Mouse (Mus musculus): ENCODE results near the gene Adamts17. TPM values are rescaled to one million over a fixed set of nuclear protein-coding genes. Genes with fewer than 3 reads are reported as not detected.

The Adamts17 gene
- polyA plus RNA-seq, 1 experiment from 2014 or later, result 11.2 TPM

DNA sequence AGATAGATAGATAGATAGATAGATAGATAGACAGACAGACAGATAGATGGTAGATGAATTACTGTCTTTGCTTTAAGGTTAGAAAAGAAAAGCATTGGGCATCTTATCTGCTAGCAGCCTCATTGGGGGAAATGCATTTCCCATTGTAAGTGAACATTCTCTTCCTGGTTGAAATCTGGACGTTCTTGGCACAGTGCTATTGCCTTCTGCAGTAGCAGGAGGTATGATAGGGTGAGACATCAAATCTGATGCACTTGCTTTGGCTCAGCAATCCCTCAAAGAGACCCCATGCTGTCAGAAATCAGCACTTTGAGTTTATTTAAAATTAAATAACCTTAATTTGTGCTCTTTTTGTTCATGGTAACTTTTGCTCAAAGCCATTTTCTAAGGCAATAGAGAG is 164.1 kb downstream of the Adamts17 start:
- H3K4me3 ChIP-seq (ENCODE audit: low read depth, low read length), result no peak overlapping the region
- H3K9me3 ChIP-seq (ENCODE audit: control insufficient read depth, low read length), result peaks cover 8% of the 10 kb centered on the region
- ATAC-seq (ENCODE audit: low read depth) (no peak), DNase-seq (ENCODE audit: low spot score) (no peak)
- no peak overlapping the region for H3K4me2 ChIP-seq (ENCODE audit: low read depth, low read length)
- H3K4me1 ChIP-seq (ENCODE audit: control insufficient read depth, insufficient read depth, low read length), result no peaks in the 10 kb centered on the region
- 61% methylated on average over 1 of the region's 1 CpGs for WGBS
- no peaks in the 10 kb centered on the region for H3K27me3 ChIP-seq (replicated peaks; ENCODE audit: control insufficient read depth, insufficient read depth, low read length)
- H3K9ac ChIP-seq (ENCODE audit: low read depth, low read length), result no peak overlapping the region
- no peak overlapping the region for H3K27ac ChIP-seq (replicated peaks; ENCODE audit: low read depth, low read length)
- peaks cover 34% of the 10 kb centered on the region for H3K36me3 ChIP-seq (ENCODE audit: control insufficient read depth, insufficient read depth, low read length)

DNA sequence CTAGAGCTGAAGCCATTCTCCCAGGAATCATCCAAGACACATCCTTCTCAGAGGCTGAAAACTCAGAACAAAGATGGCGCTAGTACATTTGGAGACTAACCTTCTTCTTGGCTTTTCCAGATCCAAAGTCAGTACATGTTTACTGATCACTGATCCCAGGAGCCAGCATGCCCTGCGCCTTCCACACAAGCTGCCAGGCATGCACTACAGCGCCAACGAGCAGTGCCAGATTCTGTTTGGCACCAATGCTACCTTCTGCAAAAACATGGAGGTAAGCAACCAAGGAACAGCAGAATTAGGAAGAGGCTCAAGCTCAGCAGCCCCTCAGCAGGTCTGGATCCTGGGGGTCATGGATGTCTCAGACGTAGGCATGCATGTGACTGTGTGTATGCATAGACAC is 164.7 kb downstream of the Adamts17 start:
- ATAC-seq (ENCODE audit: low read depth), result no peak
- peaks cover 8% of the 10 kb centered on the region for H3K9me3 ChIP-seq (ENCODE audit: control insufficient read depth, low read length)
- no peak overlapping the region for H3K4me3 ChIP-seq (ENCODE audit: low read depth, low read length)
- no peak overlapping the region for H3K27ac ChIP-seq (replicated peaks; ENCODE audit: low read depth, low read length)
- WGBS, result 97% methylated on average over 5 of the region's 5 CpGs
- no peak for DNase-seq (ENCODE audit: low spot score)
- H3K27me3 ChIP-seq (replicated peaks; ENCODE audit: control insufficient read depth, insufficient read depth, low read length), result no peaks in the 10 kb centered on the region
- no peaks in the 10 kb centered on the region for H3K4me1 ChIP-seq (ENCODE audit: control insufficient read depth, insufficient read depth, low read length)
- H3K36me3 ChIP-seq (ENCODE audit: control insufficient read depth, insufficient read depth, low read length), result peaks cover 34% of the 10 kb centered on the region
- H3K9ac ChIP-seq (ENCODE audit: low read depth, low read length), result no peak overlapping the region
- no peak overlapping the region for H3K4me2 ChIP-seq (ENCODE audit: low read depth, low read length)

- H3K4me2 ChIP-seq (ENCODE audit: low read depth, low read length), result no peak overlapping the region
- DNase-seq (ENCODE audit: low spot score), result no peak
- H3K36me3 ChIP-seq (ENCODE audit: control insufficient read depth, insufficient read depth, low read length), result peaks cover 19% of the 10 kb centered on the region; the same call in 1 of the 2 replicates
- WGBS, result 85% methylated on average over 5 of the region's 5 CpGs
- no peak overlapping the region for H3K27ac ChIP-seq (replicated peaks; ENCODE audit: low read depth, low read length)
- H3K4me3 ChIP-seq (ENCODE audit: low read depth, low read length), result no peak overlapping the region
- H3K9me3 ChIP-seq (ENCODE audit: control insufficient read depth, low read length), result peaks cover 8% of the 10 kb centered on the region
- ATAC-seq (ENCODE audit: low read depth), result no peak
- H3K27me3 ChIP-seq (replicated peaks; ENCODE audit: control insufficient read depth, insufficient read depth, low read length), result no peaks in the 10 kb centered on the region
- H3K9ac ChIP-seq (ENCODE audit: low read depth, low read length), result no peak overlapping the region
- 0 out of 2 replicates have a peak, but pooled peaks cover 4% of the 10 kb centered on the region for H3K4me1 ChIP-seq (ENCODE audit: control insufficient read depth, insufficient read depth, low read length)
Measured at GRCm38 (mm10) chr7:67009841-67010240, 170.3 kb downstream of the Adamts17 start.

DNA sequence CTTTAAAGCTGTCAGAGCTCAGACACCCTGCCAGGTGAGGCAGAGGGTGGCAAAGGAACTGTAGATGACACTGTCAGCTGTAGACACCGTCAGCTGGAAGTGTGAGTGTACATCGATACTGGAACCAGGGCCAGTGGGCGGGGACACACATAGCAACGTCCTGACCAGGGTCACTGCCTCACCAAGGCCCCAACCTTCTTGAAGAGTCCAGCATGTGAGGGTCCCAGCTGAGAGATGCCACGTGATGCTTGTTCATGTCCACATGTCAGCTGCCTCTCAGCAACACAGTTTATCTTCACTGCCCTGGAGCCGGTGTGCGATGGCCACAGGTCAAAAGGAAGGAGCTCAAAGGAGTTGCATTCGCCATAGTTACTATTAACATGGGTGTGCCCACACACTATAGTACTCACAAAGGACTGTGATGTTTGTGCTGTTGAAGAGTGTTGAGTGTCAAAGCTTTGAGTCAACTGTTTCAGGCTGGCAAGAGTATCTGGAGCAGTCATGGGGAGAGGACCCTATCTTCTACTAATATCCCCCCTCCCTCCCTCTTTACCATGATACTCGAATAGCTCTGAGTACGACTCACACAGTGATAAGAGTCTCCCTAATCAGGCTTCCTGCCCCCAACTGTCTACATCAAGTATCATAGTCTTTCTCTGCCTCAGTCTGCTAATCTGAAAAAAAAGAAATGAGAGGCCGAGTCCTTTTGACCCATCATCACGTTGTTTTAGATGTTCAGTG is 172.6 kb downstream of the Adamts17 start:
- Histone ChIP-seq H3K27me3 (replicated peaks; ENCODE audit: control insufficient read depth, insufficient read depth, low read length) (no peaks in the 10 kb centered on the region), H3K4me3 (ENCODE audit: low read depth, low read length) (no peak overlapping the region), H3K36me3 (ENCODE audit: control insufficient read depth, insufficient read depth, low read length) (peaks cover 2% of the 10 kb centered on the region; the same call in 1 of the 2 replicates), H3K9me3 (ENCODE audit: control insufficient read depth, low read length) (peaks cover 8% of the 10 kb centered on the region), H3K4me1 (ENCODE audit: control insufficient read depth, insufficient read depth, low read length) (0 out of 2 replicates have a peak, but pooled peaks cover 4% of the 10 kb centered on the region), H3K9ac (ENCODE audit: low read depth, low read length) (no peak overlapping the region), H3K4me2 (ENCODE audit: low read depth, low read length) (no peak overlapping the region), H3K27ac (replicated peaks; ENCODE audit: low read depth, low read length) (no peak overlapping the region)
- no peak for DNase-seq (ENCODE audit: low spot score)
- WGBS, result 82% methylated on average over 12 of the region's 12 CpGs
- no peak for ATAC-seq (ENCODE audit: low read depth)

DNA sequence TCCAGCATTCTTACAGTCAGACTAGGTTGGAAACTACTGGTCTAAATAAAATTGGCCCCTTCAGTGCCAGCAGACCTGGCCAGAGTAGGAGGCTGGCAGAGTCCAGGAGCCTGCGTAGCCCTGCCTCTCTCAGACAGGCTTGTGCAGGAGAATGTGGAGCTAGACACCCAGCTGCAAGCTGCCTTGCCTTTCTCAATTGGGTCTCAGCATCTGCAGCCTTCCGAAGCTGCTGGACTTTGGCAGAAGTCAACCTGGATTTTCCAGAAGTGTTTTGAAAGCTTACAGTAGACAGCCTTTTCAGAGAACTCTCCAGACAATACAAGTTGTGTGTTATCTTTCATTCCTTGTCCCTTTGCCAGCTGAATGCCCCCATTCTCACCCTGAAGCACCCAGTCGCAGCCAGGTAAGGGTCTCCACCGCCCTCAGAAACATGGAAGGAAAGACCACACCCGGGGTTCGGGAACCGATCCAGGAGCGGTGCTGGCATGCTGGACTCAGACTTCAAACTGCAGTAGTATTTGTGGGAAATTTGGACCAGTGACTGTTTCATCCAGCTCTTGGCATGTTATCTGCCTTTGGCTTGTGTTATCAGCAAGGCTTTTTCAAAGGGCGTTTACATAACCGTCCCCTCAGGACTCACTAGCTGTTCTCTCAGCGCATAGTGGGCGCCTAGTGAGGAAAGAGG is 173.8 kb downstream of the Adamts17 start:
- 0 out of 2 replicates have a peak, but pooled peaks cover 4% of the 10 kb centered on the region for H3K4me1 ChIP-seq (ENCODE audit: control insufficient read depth, insufficient read depth, low read length)
- no peak overlapping the region for H3K4me2 ChIP-seq (ENCODE audit: low read depth, low read length)
- no peaks in the 10 kb centered on the region for H3K9me3 ChIP-seq (ENCODE audit: control insufficient read depth, low read length)
- ATAC-seq (ENCODE audit: low read depth) (no peak), DNase-seq (ENCODE audit: low spot score) (peak; percentile 29)
- H3K36me3 ChIP-seq (ENCODE audit: control insufficient read depth, insufficient read depth, low read length), result no peaks in the 10 kb centered on the region
- 0 out of 2 replicates have a peak overlapping the region, but pooled peaks have one; percentile 28 for H3K27ac ChIP-seq (replicated peaks; ENCODE audit: low read depth, low read length)
- no peaks in the 10 kb centered on the region for H3K27me3 ChIP-seq (replicated peaks; ENCODE audit: control insufficient read depth, insufficient read depth, low read length)
- H3K9ac ChIP-seq (ENCODE audit: low read depth, low read length), result no peak overlapping the region
- no peak overlapping the region for H3K4me3 ChIP-seq (ENCODE audit: low read depth, low read length)
- 86% methylated on average over 12 of the region's 12 CpGs for WGBS

DNA sequence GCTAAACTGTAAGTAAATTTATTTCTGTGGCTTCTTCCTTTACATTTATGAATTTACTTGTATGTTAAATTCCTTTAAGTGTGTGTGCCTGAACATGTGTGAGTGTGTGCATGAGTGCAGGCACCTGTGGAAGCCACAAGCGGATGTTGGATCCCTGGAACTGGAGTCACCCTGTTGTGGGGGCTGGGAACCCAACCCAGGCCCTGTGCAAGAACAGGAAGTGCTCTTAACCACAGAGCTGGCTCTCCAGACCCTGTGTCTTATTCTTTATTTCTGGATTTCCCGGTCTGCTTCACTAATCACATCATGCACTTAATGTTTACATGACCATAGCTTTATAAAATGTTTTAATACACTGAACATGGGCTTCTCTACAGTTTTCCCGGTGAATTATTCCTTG is 180.4 kb downstream of the Adamts17 start:
- Histone ChIP-seq H3K9ac (ENCODE audit: low read depth, low read length) (no peak overlapping the region), H3K27me3 (replicated peaks; ENCODE audit: control insufficient read depth, insufficient read depth, low read length) (no peaks in the 10 kb centered on the region), H3K4me2 (ENCODE audit: low read depth, low read length) (no peak overlapping the region), H3K9me3 (ENCODE audit: control insufficient read depth, low read length) (no peaks in the 10 kb centered on the region), H3K4me3 (ENCODE audit: low read depth, low read length) (no peak overlapping the region), H3K36me3 (ENCODE audit: control insufficient read depth, insufficient read depth, low read length) (no peaks in the 10 kb centered on the region), H3K27ac (replicated peaks; ENCODE audit: low read depth, low read length) (no peak overlapping the region), H3K4me1 (ENCODE audit: control insufficient read depth, insufficient read depth, low read length) (no peaks in the 10 kb centered on the region)
- ATAC-seq (ENCODE audit: low read depth) (no peak), DNase-seq (ENCODE audit: low spot score) (no peak)
- 64% methylated on average over 3 of the region's 3 CpGs for WGBS

- Histone ChIP-seq H3K4me3 (ENCODE audit: low read depth, low read length) (no peak overlapping the region; the same call in 1 of the 2 replicates), H3K9me3 (ENCODE audit: control insufficient read depth, low read length) (no peaks in the 10 kb centered on the region), H3K4me1 (ENCODE audit: control insufficient read depth, insufficient read depth, low read length) (peaks cover 21% of the 10 kb centered on the region), H3K4me2 (ENCODE audit: low read depth, low read length) (peak overlapping the region; percentile 43), H3K27ac (replicated peaks; ENCODE audit: low read depth, low read length) (peak overlapping the region; percentile 83), H3K36me3 (ENCODE audit: control insufficient read depth, insufficient read depth, low read length) (no peaks in the 10 kb centered on the region), H3K27me3 (replicated peaks; ENCODE audit: control insufficient read depth, insufficient read depth, low read length) (no peaks in the 10 kb centered on the region), H3K9ac (ENCODE audit: low read depth, low read length) (0 out of 2 replicates have a peak overlapping the region, but pooled peaks have one; percentile 27)
- DNase-seq (ENCODE audit: low spot score), result peak; percentile 93
- WGBS, result 45% methylated on average over 20 of the region's 20 CpGs
- ATAC-seq (ENCODE audit: low read depth), result peak; percentile 83
Measured at GRCm38 (mm10) chr7:67026114-67027070, 186.9 kb downstream of the Adamts17 start.

DNA sequence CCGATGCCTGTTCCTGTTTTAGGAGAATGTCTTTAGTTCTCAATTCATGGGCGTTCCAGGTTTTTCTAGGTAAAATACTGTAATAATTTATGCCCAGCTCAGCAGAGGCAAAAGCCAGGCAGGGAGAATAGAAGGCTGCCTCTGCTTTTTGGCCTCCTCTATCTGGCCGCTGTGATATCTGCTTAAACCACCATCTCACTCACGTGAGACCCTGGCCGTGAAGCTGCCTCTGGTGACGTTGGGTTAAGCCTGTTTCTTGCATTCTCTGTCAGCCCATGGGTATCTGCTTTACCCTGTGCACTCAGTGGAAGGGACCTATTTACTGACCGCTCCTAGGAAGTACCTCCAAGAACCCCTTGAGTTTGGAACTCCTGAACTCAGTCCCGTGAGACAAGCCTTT is 187.7 kb downstream of the Adamts17 start:
- H3K4me3 ChIP-seq (ENCODE audit: low read depth, low read length), result no peak overlapping the region
- no peak overlapping the region for H3K4me2 ChIP-seq (ENCODE audit: low read depth, low read length)
- WGBS, result 67% methylated on average over 8 of the region's 8 CpGs
- no peaks in the 10 kb centered on the region for H3K27me3 ChIP-seq (replicated peaks; ENCODE audit: control insufficient read depth, insufficient read depth, low read length)
- H3K36me3 ChIP-seq (ENCODE audit: control insufficient read depth, insufficient read depth, low read length), result no peaks in the 10 kb centered on the region
- no peak for ATAC-seq (ENCODE audit: low read depth)
- H3K9me3 ChIP-seq (ENCODE audit: control insufficient read depth, low read length), result no peaks in the 10 kb centered on the region
- no peak overlapping the region for H3K9ac ChIP-seq (ENCODE audit: low read depth, low read length)
- H3K27ac ChIP-seq (replicated peaks; ENCODE audit: low read depth, low read length), result peak overlapping the region; percentile 83
- peaks cover 21% of the 10 kb centered on the region for H3K4me1 ChIP-seq (ENCODE audit: control insufficient read depth, insufficient read depth, low read length)
- DNase-seq (ENCODE audit: low spot score), result no peak
